ENCODE assay signal across 14 mouse cellular contexts in genomic region chr9:91456843-91457242, GRCm38 (mm10).
"Had no signal": no experiment of that assay in that cellular context is flagged by ENCODE, and none has a peak within 500 bp of the region (broad histone marks: within the 10 kb centered on the region; RNA-seq: fewer than 3 reads in every experiment).

No protein-coding gene starts in this region.

- H3K27me3 ChIP-seq: limb, embryonic 12.5 days; liver, embryonic 13.5 days; lung, embryonic 15.5 days; megakaryocyte, embryonic 14.5 days had no signal

- DNase-seq: kidney, postnatal 10 days; kidney, postnatal 4 days; liver; liver, embryonic 13.5 days; liver, postnatal 0 days; lung, postnatal 14 days; thymus, postnatal 14 days had no signal

- H3K27ac ChIP-seq: layer of hippocampus, adult 2 months; limb, embryonic 12.5 days; liver, embryonic 13.5 days; lung, embryonic 15.5 days; macrophage; stomach, postnatal 0 days had no signal

- H3K4me1 ChIP-seq: limb, embryonic 12.5 days; liver, embryonic 13.5 days; lung, embryonic 15.5 days; megakaryocyte, embryonic 14.5 days had no signal

- H3K36me3 ChIP-seq: limb, embryonic 12.5 days; liver, embryonic 13.5 days; lung, embryonic 15.5 days had no signal

- H3K4me2 ChIP-seq: limb, embryonic 12.5 days; liver, embryonic 13.5 days; lung, embryonic 15.5 days; midbrain, embryonic 11.5 days had no signal

- H3K9me3 ChIP-seq: limb, embryonic 12.5 days; liver, embryonic 13.5 days; lung, embryonic 15.5 days; megakaryocyte, embryonic 14.5 days had no signal

- H3K9ac ChIP-seq: limb, embryonic 12.5 days; liver, embryonic 13.5 days; liver, postnatal 0 days; lung, embryonic 15.5 days had no signal

- ATAC-seq: liver, postnatal 0 days had no signal

- H3K4me3 ChIP-seq: layer of hippocampus, adult 2 months; limb, embryonic 12.5 days; liver, embryonic 13.5 days; lung, embryonic 15.5 days; megakaryocyte, embryonic 14.5 days had no signal
